In the genomic region with DNA sequence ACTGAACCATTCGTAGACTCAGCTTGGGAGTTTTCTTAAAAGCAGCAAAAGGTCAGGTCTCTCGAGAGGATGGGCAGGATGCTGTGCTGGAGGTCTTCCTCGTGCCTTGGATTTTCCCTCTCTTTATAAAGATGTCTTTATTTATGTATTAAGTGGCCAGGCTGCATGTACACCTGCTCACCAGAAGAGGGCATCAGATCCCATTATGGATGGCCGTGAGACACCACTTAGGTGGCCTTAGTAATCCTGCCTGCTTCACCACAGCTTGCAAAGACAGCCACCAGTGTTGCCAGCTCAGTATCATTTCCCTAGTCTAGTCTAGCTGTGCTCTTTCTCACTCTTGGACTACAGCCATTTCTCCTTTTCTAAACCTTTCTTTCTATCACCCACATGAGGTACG, we compare ENCODE assay signal across 9 mouse cellular contexts. TPM values are rescaled to one million over a fixed set of nuclear protein-coding genes. Genes with fewer than 3 reads are reported as not detected.
A peak's percentile ranks its signal among the peaks of the same experiment; 100 is the strongest.
DNase-seq lines count a peak whose midpoint lies in the region; ATAC-seq and TF ChIP-seq lines count a peak whose summit lies in the region.
"Had no signal": no experiment of that assay in that cellular context is flagged by ENCODE, and none has a peak within 500 bp of the region (broad histone marks: within the 10 kb centered on the region; RNA-seq: fewer than 3 reads in every experiment).

No protein-coding gene starts in this region.

- no peak overlapping the region for H3K4me3 ChIP-seq in layer of hippocampus, adult 2 months
- no peak overlapping the region for H3K4me3 ChIP-seq in G1E (ENCODE audit: low read depth, low read length)
- no peak overlapping the region for H3K4me3 ChIP-seq in lung, postnatal 0 days (ENCODE audit: low read depth, low read length)
- H3K4me3 ChIP-seq: myocyte had no signal

- H3K9ac ChIP-seq in lung, postnatal 0 days (replicated peaks; ENCODE audit: low read depth): no peak overlapping the region

- H3K27ac ChIP-seq in layer of hippocampus, adult 2 months: no peak overlapping the region
- no peak overlapping the region for H3K27ac ChIP-seq in lung, postnatal 0 days (ENCODE audit: low read length)

- no peaks in the 10 kb centered on the region for H3K4me1 ChIP-seq in G1E (ENCODE audit: insufficient read depth, low read depth, low read length)
- no peaks in the 10 kb centered on the region for H3K4me1 ChIP-seq in lung, postnatal 0 days (ENCODE audit: insufficient read depth, low read depth, low read length)

- no peak for DNase-seq in layer of hippocampus, adult 2 months (ENCODE audit: low spot score in 2 of 2)
- DNase-seq in layer of hippocampus, adult 18-20 months (ENCODE audit: low spot score in 2 of 2): no peak
- no peak for DNase-seq in G1E (ENCODE audit: low spot score)
- DNase-seq in brain, adult 2 months (ENCODE audit: low read depth, low spot score): peak; percentile 66
- DNase-seq in lung, postnatal 0 days (ENCODE audit: low spot score): peak; percentile 67
- no peak for DNase-seq in spleen, adult 12 weeks (ENCODE audit: low spot score)
- no peak for DNase-seq in left cerebral cortex, postnatal 4 days

- no peak for TF ChIP-seq EP300 in lung, postnatal 0 days (IDR thresholded peaks at IDR 0.05)

- H3K27me3 ChIP-seq in G1E (ENCODE audit: insufficient read depth, low read length): no peaks in the 10 kb centered on the region
- H3K27me3 ChIP-seq in lung, postnatal 0 days (replicated peaks; ENCODE audit: insufficient read depth, low read length): no peaks in the 10 kb centered on the region

- intact Hi-C loops in left cerebral cortex, postnatal 4 days (cut with DNase I): no loop called here

- ATAC-seq in G1E (ENCODE audit: extremely low read depth, insufficient number of reproducible peaks, low FRiP score, poor library complexity, severe bottlenecking): no peak
- ATAC-seq in lung, postnatal 0 days: no peak

- TF ChIP-seq CTCF in layer of hippocampus, adult 2 months (conservative IDR thresholded peaks at IDR 0.05): peak; percentile 84
- peak; percentile 83 for TF ChIP-seq CTCF in G1E (IDR thresholded peaks at IDR 0.05; ENCODE audit: low read depth, low read length)
- TF ChIP-seq CTCF in lung, postnatal 0 days (IDR thresholded peaks at IDR 0.05): peak; percentile 84

- WGBS in lung, postnatal 0 days: 40% methylated on average over 5 of the region's 5 CpGs

- no peaks in the 10 kb centered on the region for H3K9me3 ChIP-seq in G1E (replicated peaks)
- no peaks in the 10 kb centered on the region for H3K9me3 ChIP-seq in lung, postnatal 0 days (ENCODE audit: low read length)

- peaks cover 99% of the 10 kb centered on the region for H3K36me3 ChIP-seq in G1E (replicated peaks)
- H3K36me3 ChIP-seq in lung, postnatal 0 days (ENCODE audit: insufficient read depth, low read length): peaks cover 67% of the 10 kb centered on the region

- H3K4me2 ChIP-seq in lung, postnatal 0 days (replicated peaks; ENCODE audit: low read depth, low read length): no peak overlapping the region

RNA-seq across cellular contexts. Expression of gene 3110082J24Rik, which starts 19.7 kb away (rescaled TPM):
- total RNA-seq in layer of hippocampus, adult 2 months (2021): 1 to 10 TPM; 2.0 to 2.6 TPM
- 1 to 10 TPM; 2.6 to 4.1 TPM for total RNA-seq in layer of hippocampus, adult 18-20 months (2021)
- not detected in 2 replicates for total RNA-seq in G1E (2014; fragmentation: Nextera tagmentation)
- total RNA-seq in G1E (2017): not detected in 2 replicates
- polyA plus RNA-seq in G1E (2012): not detected in 2 replicates
- not detected in 2 replicates for polyA plus RNA-seq in lung, postnatal 0 days (2015; fragmentation: Nextera tagmentation; extraction: Ambion mirVana)
- total RNA-seq in left cerebral cortex, postnatal 4 days (2021): 1 to 10 TPM; 1.6 to 2.6 TPM
- polyA plus RNA-seq: heart, embryonic 14.5 days had no signal

RNA-seq across cellular contexts. Expression of gene Garem2, which starts 20.6 kb away (rescaled TPM):
- 10 to 100 TPM; 12.7 to 12.9 TPM for total RNA-seq in layer of hippocampus, adult 2 months (2021)
- total RNA-seq in layer of hippocampus, adult 18-20 months (2021): 10 to 100 TPM; 10.9 to 11.3 TPM
- total RNA-seq in G1E (2014; fragmentation: Nextera tagmentation): not detected in 2 replicates
- under 0.01 and 0.06 TPM in 2 replicates for total RNA-seq in G1E (2017)
- polyA plus RNA-seq in G1E (2012): not detected in 2 replicates
- 0.04 and 0.05 TPM in 2 replicates for polyA plus RNA-seq in lung, postnatal 0 days (2015; fragmentation: Nextera tagmentation; extraction: Ambion mirVana)
- total RNA-seq in left cerebral cortex, postnatal 4 days (2021): 10 to 100 TPM; 10.3 to 10.8 TPM

RNA-seq across cellular contexts. Expression of gene Hadha, which starts 29.4 kb away (rescaled TPM):
- 10 to 100 TPM; 77.8 to 80.9 TPM for total RNA-seq in layer of hippocampus, adult 2 months (2021)
- total RNA-seq in layer of hippocampus, adult 18-20 months (2021): 10 to 100 TPM; 70.6 to 71.9 TPM
- total RNA-seq in G1E (2014; fragmentation: Nextera tagmentation) (121 and 133 TPM in 2 replicates), G1E (2017) (162 and 168 TPM in 2 replicates)
- 18.4 and 29.8 TPM in 2 replicates for polyA plus RNA-seq in G1E (2012)
- polyA plus RNA-seq in lung, postnatal 0 days (2015; fragmentation: Nextera tagmentation; extraction: Ambion mirVana): 107 and 110 TPM in 2 replicates
- total RNA-seq in left cerebral cortex, postnatal 4 days (2021): 10 to 100 TPM; 58.6 to 61.6 TPM

RNA-seq across cellular contexts. Expression of gene Hadhb, which starts 29.5 kb away (rescaled TPM):
- 10 to 100 TPM; 88.4 to 93.2 TPM for total RNA-seq in layer of hippocampus, adult 2 months (2021)
- total RNA-seq in layer of hippocampus, adult 18-20 months (2021): 10 to 100 TPM; 95.8 to 97.8 TPM
- total RNA-seq in G1E (2014; fragmentation: Nextera tagmentation): 61.4 and 74.9 TPM in 2 replicates
- 108 and 112 TPM in 2 replicates for total RNA-seq in G1E (2017)
- 16.3 and 51.3 TPM in 2 replicates for polyA plus RNA-seq in G1E (2012)
- 104 and 107 TPM in 2 replicates for polyA plus RNA-seq in lung, postnatal 0 days (2015; fragmentation: Nextera tagmentation; extraction: Ambion mirVana)
- 10 to 100 TPM; 42.2 to 44.9 TPM for total RNA-seq in left cerebral cortex, postnatal 4 days (2021)

RNA-seq across cellular contexts. Expression of gene Tyms, which starts 52.2 kb away (rescaled TPM):
- total RNA-seq in layer of hippocampus, adult 2 months (2021): 1 to 10 TPM; 5.8 to 7.2 TPM
- 1 to 10 TPM; 4.9 to 5.0 TPM for total RNA-seq in layer of hippocampus, adult 18-20 months (2021)
- total RNA-seq in G1E (2014; fragmentation: Nextera tagmentation) (98.4 and 101 TPM in 2 replicates), G1E (2017) (178 and 204 TPM in 2 replicates)
- 23.0 and 31.9 TPM in 2 replicates for polyA plus RNA-seq in G1E (2012)
- polyA plus RNA-seq in lung, postnatal 0 days (2015; fragmentation: Nextera tagmentation; extraction: Ambion mirVana): 37.3 and 38.9 TPM in 2 replicates
- 10 to 100 TPM; 14.9 to 15.9 TPM for total RNA-seq in left cerebral cortex, postnatal 4 days (2021)

Comparison
In these comparisons a context has a peak if more than half of its experiments do, and no peak if none do; other contexts are left out.
1. DNase-seq: peak in brain, adult 2 months (single experiment) and lung, postnatal 0 days (single experiment); none in layer of hippocampus, adult 2 months (0 of 2), layer of hippocampus, adult 18-20 months (0 of 2), G1E (single experiment), spleen, adult 12 weeks (single experiment) and left cerebral cortex, postnatal 4 days (single experiment).
2. RNA of gene Garem2, which starts 20.6 kb away (total RNA-seq): 12.7 to 12.9 TPM in layer of hippocampus, adult 2 months, 10.9 to 11.3 TPM in layer of hippocampus, adult 18-20 months and 10.3 to 10.8 TPM in left cerebral cortex, postnatal 4 days; under 0.01 to 0.06 TPM in G1E; every median in the first group is over 10 times any median in the second.
3. Peak in every context shown above with its lines, with median percentiles within 50 percentile points of each other: CTCF ChIP-seq.